In the genomic region with DNA sequence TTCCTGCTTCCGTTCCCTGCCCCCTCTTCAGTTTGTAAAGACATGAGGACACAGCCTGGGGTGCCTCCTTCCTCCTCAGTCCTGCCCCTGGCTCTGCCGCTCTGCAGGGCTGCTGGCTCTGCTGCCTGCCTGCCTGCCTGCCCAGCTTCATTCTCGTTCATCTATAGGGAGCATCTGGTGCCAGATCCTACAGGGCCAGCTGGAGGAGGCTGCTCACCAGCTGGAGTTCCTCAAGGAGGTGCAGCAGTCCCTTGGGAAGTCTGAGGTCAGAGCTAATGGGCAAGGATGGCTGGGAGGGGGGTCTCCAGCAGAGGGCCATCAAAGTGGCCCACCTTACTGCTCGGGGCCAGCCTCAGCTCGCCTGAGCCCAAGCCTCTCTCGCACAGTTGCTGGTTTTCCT, we compare ENCODE assay signal across 13 mouse cellular contexts. TPM values are rescaled to one million over a fixed set of nuclear protein-coding genes. Genes with fewer than 3 reads are reported as not detected.
DNase-seq lines count a peak whose midpoint lies in the region; ATAC-seq lines count a peak whose summit lies in the region.
"Had no signal": no experiment of that assay in that cellular context is flagged by ENCODE, and none has a peak within 500 bp of the region (broad histone marks: within the 10 kb centered on the region; RNA-seq: fewer than 3 reads in every experiment).

No protein-coding gene starts in this region.

- WGBS in forebrain, embryonic 13.5 days, result 55% methylated on average over 6 of the region's 6 CpGs
- 51% methylated on average over 6 of the region's 6 CpGs for WGBS in forebrain, embryonic 16.5 days
- WGBS in intestine, embryonic 15.5 days, result 37% methylated on average over 6 of the region's 6 CpGs
- WGBS in intestine, embryonic 16.5 days, result 37% methylated on average over 6 of the region's 6 CpGs
- WGBS in midbrain, embryonic 13.5 days, result 47% methylated on average over 5 of the region's 6 CpGs
- WGBS in midbrain, embryonic 11.5 days, result 53% methylated on average over 6 of the region's 6 CpGs

- H3K4me2 ChIP-seq in forebrain, embryonic 13.5 days, result no peak overlapping the region
- H3K4me2 ChIP-seq in forebrain, embryonic 16.5 days (ENCODE audit: low read length), result no peak overlapping the region
- no peak overlapping the region for H3K4me2 ChIP-seq in intestine, embryonic 15.5 days (replicated peaks)
- no peak overlapping the region for H3K4me2 ChIP-seq in intestine, embryonic 16.5 days (ENCODE audit: low read depth, low read length)
- no peak overlapping the region for H3K4me2 ChIP-seq in midbrain, embryonic 13.5 days (replicated peaks)
- H3K4me2 ChIP-seq in midbrain, embryonic 11.5 days, result no peak overlapping the region
- H3K4me2 ChIP-seq: limb, embryonic 15.5 days had no signal

- no peaks in the 10 kb centered on the region for H3K36me3 ChIP-seq in forebrain, embryonic 13.5 days (ENCODE audit: poor library complexity, severe bottlenecking)
- H3K36me3 ChIP-seq in forebrain, embryonic 16.5 days (ENCODE audit: control insufficient read depth, insufficient read depth), result no peaks in the 10 kb centered on the region
- H3K36me3 ChIP-seq in intestine, embryonic 15.5 days, result no peaks in the 10 kb centered on the region
- no peaks in the 10 kb centered on the region for H3K36me3 ChIP-seq in intestine, embryonic 16.5 days (ENCODE audit: control insufficient read depth, insufficient read depth, low read length)
- no peaks in the 10 kb centered on the region for H3K36me3 ChIP-seq in midbrain, embryonic 13.5 days
- no peaks in the 10 kb centered on the region for H3K36me3 ChIP-seq in midbrain, embryonic 11.5 days (ENCODE audit: control insufficient read depth, insufficient read depth, low read length)
- H3K36me3 ChIP-seq: limb, embryonic 15.5 days had no signal

- H3K9ac ChIP-seq in forebrain, embryonic 13.5 days, result no peak overlapping the region
- no peak overlapping the region for H3K9ac ChIP-seq in forebrain, embryonic 16.5 days (replicated peaks; ENCODE audit: low read depth, low read length)
- no peak overlapping the region for H3K9ac ChIP-seq in intestine, embryonic 15.5 days
- H3K9ac ChIP-seq in intestine, embryonic 16.5 days (ENCODE audit: low read depth, low read length), result no peak overlapping the region
- H3K9ac ChIP-seq in midbrain, embryonic 13.5 days (replicated peaks), result peak overlapping the region; percentile 44; the same call in 1 of the 2 replicates
- H3K9ac ChIP-seq in midbrain, embryonic 11.5 days (ENCODE audit: low read length), result no peak overlapping the region
- H3K9ac ChIP-seq: limb, embryonic 15.5 days had no signal

- H3K27me3 ChIP-seq in forebrain, embryonic 13.5 days, result no peaks in the 10 kb centered on the region
- H3K27me3 ChIP-seq in forebrain, embryonic 16.5 days (replicated peaks; ENCODE audit: control insufficient read depth, insufficient read depth, low read length), result no peaks in the 10 kb centered on the region
- no peaks in the 10 kb centered on the region for H3K27me3 ChIP-seq in intestine, embryonic 15.5 days (replicated peaks)
- no peaks in the 10 kb centered on the region for H3K27me3 ChIP-seq in intestine, embryonic 16.5 days (replicated peaks; ENCODE audit: control insufficient read depth, insufficient read depth, low read length)
- no peaks in the 10 kb centered on the region for H3K27me3 ChIP-seq in midbrain, embryonic 13.5 days
- H3K27me3 ChIP-seq in midbrain, embryonic 11.5 days (ENCODE audit: control insufficient read depth, insufficient read depth, low read length), result no peaks in the 10 kb centered on the region
- H3K27me3 ChIP-seq: limb, embryonic 15.5 days had no signal

- H3K9me3 ChIP-seq in forebrain, embryonic 13.5 days (replicated peaks), result no peaks in the 10 kb centered on the region
- no peaks in the 10 kb centered on the region for H3K9me3 ChIP-seq in forebrain, embryonic 16.5 days (ENCODE audit: control insufficient read depth, low read length)
- no peaks in the 10 kb centered on the region for H3K9me3 ChIP-seq in intestine, embryonic 15.5 days
- H3K9me3 ChIP-seq in intestine, embryonic 16.5 days (ENCODE audit: control insufficient read depth, low read length), result no peaks in the 10 kb centered on the region
- H3K9me3 ChIP-seq in midbrain, embryonic 13.5 days, result no peaks in the 10 kb centered on the region
- no peaks in the 10 kb centered on the region for H3K9me3 ChIP-seq in midbrain, embryonic 11.5 days (ENCODE audit: control insufficient read depth, low read length)
- H3K9me3 ChIP-seq: limb, embryonic 15.5 days; megakaryocyte, embryonic 14.5 days had no signal

- 0 out of 2 replicates have a peak, but pooled peaks have one; percentile 45 for ATAC-seq in forebrain, embryonic 13.5 days
- ATAC-seq in forebrain, embryonic 16.5 days, result no peak; the same call in 1 of the 2 replicates
- ATAC-seq in intestine, embryonic 15.5 days, result peak; percentile 51
- ATAC-seq in intestine, embryonic 16.5 days, result no peak
- ATAC-seq in midbrain, embryonic 13.5 days, result no peak
- ATAC-seq in midbrain, embryonic 11.5 days (ENCODE audit: low FRiP score), result no peak

- DNase-seq in midbrain, embryonic 11.5 days (ENCODE audit: low spot score, missing footprints), result no peak
- peak; percentile 36 to 78 for DNase-seq in lung, postnatal 4 days
- no peak for DNase-seq in cerebellum, adult 18-20 months
- DNase-seq: cerebellum, adult 9-10 months; gastrocnemius, postnatal 14 days; right cerebral cortex, postnatal 25 days had no signal

- peak overlapping the region; percentile 5; the same call in 1 of the 2 replicates for H3K27ac ChIP-seq in forebrain, embryonic 13.5 days
- no peak overlapping the region for H3K27ac ChIP-seq in forebrain, embryonic 16.5 days (ENCODE audit: low read length)
- H3K27ac ChIP-seq in intestine, embryonic 15.5 days, result no peak overlapping the region
- H3K27ac ChIP-seq in intestine, embryonic 16.5 days (ENCODE audit: low read length), result no peak overlapping the region
- H3K27ac ChIP-seq in midbrain, embryonic 13.5 days, result no peak overlapping the region
- H3K27ac ChIP-seq in midbrain, embryonic 11.5 days (ENCODE audit: low read depth, low read length), result no peak overlapping the region
- H3K27ac ChIP-seq: limb, embryonic 15.5 days had no signal

- H3K4me1 ChIP-seq in forebrain, embryonic 13.5 days, result no peaks in the 10 kb centered on the region
- H3K4me1 ChIP-seq in forebrain, embryonic 16.5 days (replicated peaks; ENCODE audit: control insufficient read depth, insufficient read depth, low read length), result no peaks in the 10 kb centered on the region; the same call in 1 of the 2 replicates
- peaks cover 9% of the 10 kb centered on the region for H3K4me1 ChIP-seq in intestine, embryonic 15.5 days (replicated peaks)
- H3K4me1 ChIP-seq in intestine, embryonic 16.5 days (ENCODE audit: control insufficient read depth, insufficient read depth, low read length), result peaks cover 5% of the 10 kb centered on the region; the same call in 1 of the 2 replicates
- peaks cover 5% of the 10 kb centered on the region; the same call in 1 of the 2 replicates for H3K4me1 ChIP-seq in midbrain, embryonic 13.5 days (replicated peaks)
- no peaks in the 10 kb centered on the region for H3K4me1 ChIP-seq in midbrain, embryonic 11.5 days (ENCODE audit: control insufficient read depth, insufficient read depth, low read length)

- no peak overlapping the region for H3K4me3 ChIP-seq in forebrain, embryonic 13.5 days
- H3K4me3 ChIP-seq in forebrain, embryonic 16.5 days (replicated peaks; ENCODE audit: low read length), result no peak overlapping the region
- no peak overlapping the region for H3K4me3 ChIP-seq in intestine, embryonic 15.5 days (replicated peaks)
- H3K4me3 ChIP-seq in intestine, embryonic 16.5 days (ENCODE audit: low read length), result no peak overlapping the region
- no peak overlapping the region for H3K4me3 ChIP-seq in midbrain, embryonic 13.5 days (replicated peaks)
- no peak overlapping the region for H3K4me3 ChIP-seq in midbrain, embryonic 11.5 days (ENCODE audit: low read depth, low read length)
- H3K4me3 ChIP-seq: limb, embryonic 15.5 days; megakaryocyte, embryonic 14.5 days had no signal

RNA-seq across cellular contexts. Expression of gene Ttc21a, which starts 13.0 kb away (rescaled TPM):
- 0.32 and 0.54 TPM in 2 replicates for polyA plus RNA-seq in forebrain, embryonic 13.5 days (2015; fragmentation: Nextera tagmentation; extraction: Ambion mirVana)
- polyA plus RNA-seq in forebrain, embryonic 16.5 days (2015; fragmentation: Nextera tagmentation; extraction: Ambion mirVana), result 0.37 and 0.76 TPM in 2 replicates
- 0.11 TPM in 2 replicates for polyA plus RNA-seq in intestine, embryonic 15.5 days (2015; fragmentation: Nextera tagmentation; extraction: Ambion mirVana)
- polyA plus RNA-seq in intestine, embryonic 16.5 days (2015; fragmentation: Nextera tagmentation; extraction: Ambion mirVana), result 0.04 TPM in 1 of 2 replicates, not detected in the other
- polyA plus RNA-seq in midbrain, embryonic 13.5 days (2015; fragmentation: Nextera tagmentation; extraction: Ambion mirVana), result 0.28 and 0.44 TPM in 2 replicates
- 0.10 and 0.20 TPM in 2 replicates for polyA plus RNA-seq in midbrain, embryonic 11.5 days (2014; fragmentation: Nextera tagmentation; extraction: Ambion mirVana)

RNA-seq across cellular contexts. Expression of gene Gorasp1, which starts 13.1 kb away (rescaled TPM):
- polyA plus RNA-seq in forebrain, embryonic 13.5 days (2015; fragmentation: Nextera tagmentation; extraction: Ambion mirVana), result 20.0 and 22.9 TPM in 2 replicates
- 23.8 and 30.4 TPM in 2 replicates for polyA plus RNA-seq in forebrain, embryonic 16.5 days (2015; fragmentation: Nextera tagmentation; extraction: Ambion mirVana)
- 29.3 and 29.6 TPM in 2 replicates for polyA plus RNA-seq in intestine, embryonic 15.5 days (2015; fragmentation: Nextera tagmentation; extraction: Ambion mirVana)
- 39.3 and 39.5 TPM in 2 replicates for polyA plus RNA-seq in intestine, embryonic 16.5 days (2015; fragmentation: Nextera tagmentation; extraction: Ambion mirVana)
- polyA plus RNA-seq in midbrain, embryonic 13.5 days (2015; fragmentation: Nextera tagmentation; extraction: Ambion mirVana), result 22.9 and 23.1 TPM in 2 replicates
- 16.4 and 18.4 TPM in 2 replicates for polyA plus RNA-seq in midbrain, embryonic 11.5 days (2014; fragmentation: Nextera tagmentation; extraction: Ambion mirVana)

RNA-seq across cellular contexts. Expression of gene Csrnp1, which starts 34.0 kb away (rescaled TPM):
- 1.3 and 1.5 TPM in 2 replicates for polyA plus RNA-seq in forebrain, embryonic 13.5 days (2015; fragmentation: Nextera tagmentation; extraction: Ambion mirVana)
- 2.0 and 2.5 TPM in 2 replicates for polyA plus RNA-seq in forebrain, embryonic 16.5 days (2015; fragmentation: Nextera tagmentation; extraction: Ambion mirVana)
- 5.3 and 5.9 TPM in 2 replicates for polyA plus RNA-seq in intestine, embryonic 15.5 days (2015; fragmentation: Nextera tagmentation; extraction: Ambion mirVana)
- 5.0 and 5.1 TPM in 2 replicates for polyA plus RNA-seq in intestine, embryonic 16.5 days (2015; fragmentation: Nextera tagmentation; extraction: Ambion mirVana)
- 1.1 and 1.3 TPM in 2 replicates for polyA plus RNA-seq in midbrain, embryonic 13.5 days (2015; fragmentation: Nextera tagmentation; extraction: Ambion mirVana)
- polyA plus RNA-seq in midbrain, embryonic 11.5 days (2014; fragmentation: Nextera tagmentation; extraction: Ambion mirVana), result 0.34 and 0.67 TPM in 2 replicates

RNA-seq across cellular contexts. Expression of gene Wdr48, which starts 55.8 kb away (rescaled TPM):
- 67.7 and 76.8 TPM in 2 replicates for polyA plus RNA-seq in forebrain, embryonic 13.5 days (2015; fragmentation: Nextera tagmentation; extraction: Ambion mirVana)
- 85.2 and 89.8 TPM in 2 replicates for polyA plus RNA-seq in forebrain, embryonic 16.5 days (2015; fragmentation: Nextera tagmentation; extraction: Ambion mirVana)
- 38.2 and 41.6 TPM in 2 replicates for polyA plus RNA-seq in intestine, embryonic 15.5 days (2015; fragmentation: Nextera tagmentation; extraction: Ambion mirVana)
- 34.0 and 36.7 TPM in 2 replicates for polyA plus RNA-seq in intestine, embryonic 16.5 days (2015; fragmentation: Nextera tagmentation; extraction: Ambion mirVana)
- 74.5 and 75.3 TPM in 2 replicates for polyA plus RNA-seq in midbrain, embryonic 13.5 days (2015; fragmentation: Nextera tagmentation; extraction: Ambion mirVana)
- 61.2 and 61.4 TPM in 2 replicates for polyA plus RNA-seq in midbrain, embryonic 11.5 days (2014; fragmentation: Nextera tagmentation; extraction: Ambion mirVana)

Comparison
In these comparisons a context has a peak if more than half of its experiments do, and no peak if none do; other contexts are left out.
1. ATAC-seq: peak in forebrain, embryonic 13.5 days (single experiment) and intestine, embryonic 15.5 days (single experiment); none in forebrain, embryonic 16.5 days (single experiment), intestine, embryonic 16.5 days (single experiment), midbrain, embryonic 13.5 days (single experiment) and midbrain, embryonic 11.5 days (single experiment).
2. DNase-seq: peak in lung, postnatal 4 days (2 of 2); none in midbrain, embryonic 11.5 days (single experiment) and cerebellum, adult 18-20 months (0 of 2).